Mouse (Mus musculus) lung, adult 2 months (tissue): ENCODE data around the gene Npas3.

Experiments
- CTCF ChIP-seq: fragments of 200-500 bp; IDR thresholded peaks from 2 replicates; pipeline ENCODE4 v1.5.1; 2011; ENCODE audit warnings: mild to moderate bottlenecking, low read length, control low read depth; ENCODE audit not compliant: insufficient read depth
- POLR2A ChIP-seq: fragments of 200-500 bp; IDR thresholded peaks from 2 replicates; pipeline ENCODE4 v1.6.1; 2011; ENCODE audit warnings: low read depth, mild to moderate bottlenecking, control low read depth, low read length, borderline replicate concordance; ENCODE audit errors: extremely low read depth

DNA sequence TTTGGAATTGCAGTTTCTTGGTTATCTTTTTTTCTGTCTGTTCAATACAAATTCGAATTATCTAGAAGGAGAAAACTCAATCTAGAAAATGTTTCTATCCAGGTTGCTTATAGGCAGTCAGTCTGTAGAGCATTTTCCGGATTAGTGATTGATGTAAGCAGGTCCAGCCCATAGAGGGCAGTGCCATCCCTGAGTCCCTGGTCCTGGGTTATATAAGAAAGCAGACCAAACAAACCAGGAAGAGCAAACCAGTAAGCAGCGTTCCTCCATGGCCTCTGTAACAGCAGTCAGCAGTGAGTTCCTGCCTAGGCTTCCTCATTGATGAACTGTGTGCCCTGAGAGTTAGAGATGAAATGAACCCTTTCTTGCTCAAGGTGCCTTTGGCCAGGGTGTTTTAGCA lies 433.6 kb downstream of the Npas3 start:
- TF ChIP-seq POLR2A (no peak), CTCF (peak; percentile 24; the same call in 1 of the 2 replicates)
